Mouse (Mus musculus) thymus, adult 2 months (tissue): ENCODE results near the gene Sox14.

Source experiments
- CTCF ChIP-seq: fragments of 200-500 bp; IDR thresholded peaks from 2 replicates; pipeline ENCODE4 v1.5.1; 2012; ENCODE audit warnings: mild to moderate bottlenecking, control low read depth, low read length, moderate library complexity, borderline replicate concordance; ENCODE audit not compliant: control insufficient read depth, poor library complexity, insufficient read depth; ENCODE audit errors: extremely low read depth
- POLR2A ChIP-seq: fragments of 200-500 bp; IDR thresholded peaks from 2 replicates; pipeline ENCODE4 v1.6.1; 2012; ENCODE audit warnings: mild to moderate bottlenecking, low read length, control low read depth, moderate library complexity; ENCODE audit not compliant: control insufficient read depth, poor library complexity, insufficient read depth; ENCODE audit errors: extremely low read depth

- TF ChIP-seq POLR2A (no peak), CTCF (no peak)
These were observed at the start of gene Sox14 for GRCm38 (mm10) chr9:99875618-99876372.
